Mouse (Mus musculus): ENCODE measurements around the gene Hoxc9. TPM values are rescaled to one million over a fixed set of nuclear protein-coding genes. Genes with fewer than 3 reads are reported as not detected.

Hoxc9 gene
- polyA plus RNA-seq, 1 experiment from 2014 or later: not detected

DNA sequence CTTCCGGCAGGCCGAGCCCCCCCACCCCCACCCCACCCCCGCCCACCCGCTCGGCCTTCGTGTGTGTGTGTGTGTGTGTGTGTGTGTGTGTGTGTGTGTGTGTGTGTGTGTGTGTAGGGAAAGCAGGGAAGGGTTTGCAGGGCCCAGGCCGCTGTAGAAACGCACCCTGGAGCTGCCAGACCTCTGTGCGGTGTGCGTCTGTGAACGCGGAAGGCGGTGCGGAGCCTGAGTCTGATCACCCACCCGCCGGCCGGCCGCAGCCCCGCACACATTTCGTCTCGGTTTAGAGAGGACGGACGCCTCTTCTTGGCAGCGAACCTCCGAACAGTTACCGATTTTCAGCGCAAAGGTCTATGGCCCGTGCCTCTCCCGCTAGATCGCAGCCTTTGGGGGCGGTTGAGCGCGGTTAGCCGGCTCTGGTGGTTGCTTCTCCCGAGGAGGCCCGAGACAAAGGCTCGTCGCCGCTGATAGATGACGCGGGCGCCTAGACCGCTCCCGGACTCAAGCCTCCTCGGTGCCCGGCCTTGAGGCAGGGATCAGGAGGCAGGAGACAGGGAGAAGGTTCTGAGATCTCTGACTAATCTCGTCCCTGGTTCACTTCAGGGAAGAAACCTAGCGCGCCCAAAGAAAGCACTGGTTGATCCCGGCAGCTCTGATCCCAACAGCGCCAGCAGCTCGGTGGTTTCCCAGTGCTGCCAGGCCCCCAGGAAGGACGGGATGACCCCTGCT, 33.3 kb upstream of the Hoxc9 start:
- Histone ChIP-seq H3K36me3 (ENCODE audit: control insufficient read depth, insufficient read depth, low read length) (no peaks in the 10 kb centered on the region), H3K4me1 (replicated peaks; ENCODE audit: control insufficient read depth, insufficient read depth, low read length) (no peaks in the 10 kb centered on the region), H3K4me2 (ENCODE audit: low read depth, low read length) (no peak overlapping the region), H3K9me3 (ENCODE audit: control insufficient read depth, low read length) (no peaks in the 10 kb centered on the region), H3K27ac (ENCODE audit: low read length) (no peak overlapping the region), H3K4me3 (ENCODE audit: low read length) (peak overlapping the region; percentile 9; the same call in 1 of the 2 replicates), H3K27me3 (ENCODE audit: control insufficient read depth, insufficient read depth, low read depth, low read length) (peaks cover 96% of the 10 kb centered on the region), H3K9ac (ENCODE audit: low read length) (no peak overlapping the region)
- WGBS: 2% methylated on average over 47 of the region's 53 CpGs
- no peak for ATAC-seq (ENCODE audit: low read depth)

- no peak overlapping the region for H3K4me2 ChIP-seq (ENCODE audit: low read depth, low read length)
- no peak overlapping the region; the same call in 1 of the 2 replicates for H3K4me3 ChIP-seq (ENCODE audit: low read length)
- 6% methylated on average over 5 of the region's 5 CpGs for WGBS
Observed at GRCm38 (mm10) chr15:102943468-102943813, 32.8 kb upstream of the Hoxc9 start.

DNA sequence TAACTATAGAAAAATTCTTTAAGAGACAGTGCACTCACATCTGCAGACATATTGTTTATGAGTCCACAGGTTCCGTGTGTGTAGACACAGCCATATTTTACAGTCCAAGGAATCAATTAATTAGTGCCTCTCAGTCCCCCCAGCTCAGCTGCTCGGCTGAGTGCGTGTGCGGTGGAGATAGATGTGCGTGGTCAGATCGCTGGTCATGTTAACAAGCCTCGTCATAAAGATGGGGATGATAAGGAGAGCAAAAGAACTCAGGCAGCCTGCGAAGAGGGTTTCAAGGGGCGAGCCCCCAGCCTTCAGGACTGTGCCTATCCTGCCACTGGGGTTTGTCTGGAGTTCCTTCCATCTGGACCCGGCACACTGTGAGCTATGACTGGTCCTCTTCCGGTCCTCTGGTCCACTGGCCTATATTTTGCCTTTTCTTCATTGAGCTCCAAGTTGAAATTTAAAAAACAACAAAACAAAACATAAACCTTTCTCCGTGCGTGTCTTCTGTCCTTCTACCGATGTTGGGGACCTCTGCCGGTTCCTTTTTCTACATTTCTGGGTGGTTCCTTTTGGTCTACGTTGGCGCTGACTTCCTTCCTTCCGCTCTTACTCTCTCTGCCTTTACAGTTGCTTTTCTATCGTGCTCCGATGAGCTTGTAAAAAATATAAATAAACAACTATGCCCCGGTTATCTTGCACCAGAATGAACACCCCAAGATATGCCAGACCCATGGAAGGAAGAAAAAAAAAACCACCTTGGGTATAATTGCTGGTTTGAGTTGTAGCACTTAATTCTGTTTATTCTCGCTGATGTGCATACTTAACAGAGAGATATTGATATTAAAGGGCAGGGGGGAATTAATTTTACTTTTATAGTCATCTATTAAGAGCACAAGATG, 30.8 kb upstream of the Hoxc9 start:
- H3K27me3 ChIP-seq (ENCODE audit: control insufficient read depth, insufficient read depth, low read depth, low read length): peaks cover 93% of the 10 kb centered on the region
- no peaks in the 10 kb centered on the region for H3K4me1 ChIP-seq (replicated peaks; ENCODE audit: control insufficient read depth, insufficient read depth, low read length)
- no peaks in the 10 kb centered on the region for H3K9me3 ChIP-seq (ENCODE audit: control insufficient read depth, low read length)
- H3K9ac ChIP-seq (ENCODE audit: low read length): no peak overlapping the region
- no peaks in the 10 kb centered on the region for H3K36me3 ChIP-seq (ENCODE audit: control insufficient read depth, insufficient read depth, low read length)
- no peak overlapping the region for H3K4me3 ChIP-seq (ENCODE audit: low read length)
- H3K27ac ChIP-seq (ENCODE audit: low read length): no peak overlapping the region
- H3K4me2 ChIP-seq (ENCODE audit: low read depth, low read length): no peak overlapping the region
- ATAC-seq (ENCODE audit: low read depth): no peak
- WGBS: 10% methylated on average over 22 of the region's 22 CpGs

More at GRCm38 (mm10) chr15:102943468-102943813, 32.8 kb upstream of the Hoxc9 start:
- Histone ChIP-seq H3K36me3 (ENCODE audit: control insufficient read depth, insufficient read depth, low read length) (no peaks in the 10 kb centered on the region), H3K27ac (ENCODE audit: low read length) (no peak overlapping the region), H3K27me3 (ENCODE audit: control insufficient read depth, insufficient read depth, low read depth, low read length) (peaks cover 96% of the 10 kb centered on the region), H3K4me1 (replicated peaks; ENCODE audit: control insufficient read depth, insufficient read depth, low read length) (no peaks in the 10 kb centered on the region), H3K9me3 (ENCODE audit: control insufficient read depth, low read length) (no peaks in the 10 kb centered on the region), H3K9ac (ENCODE audit: low read length) (no peak overlapping the region)
- no peak for ATAC-seq (ENCODE audit: low read depth)

DNA sequence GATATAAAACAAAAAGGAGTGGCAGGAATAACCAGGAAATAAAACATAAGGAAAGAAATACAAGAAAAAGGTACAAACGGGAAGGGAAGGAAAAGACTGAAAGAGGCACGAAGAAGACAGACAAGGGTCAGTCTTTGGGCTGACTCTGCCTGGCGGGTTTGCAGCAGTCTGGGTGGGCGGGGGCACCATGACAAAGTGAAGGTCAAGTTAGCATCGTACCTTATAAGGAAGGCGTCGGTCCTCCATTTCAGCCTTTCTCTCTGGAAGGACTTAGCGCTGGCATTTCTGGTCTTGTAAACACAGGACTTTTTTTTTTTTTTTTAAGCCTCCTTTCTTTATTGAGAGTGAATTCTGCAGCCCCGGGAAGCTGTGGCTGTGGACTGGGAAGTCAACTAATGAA, 29.0 kb upstream of the Hoxc9 start:
- no peak overlapping the region for H3K4me2 ChIP-seq (ENCODE audit: low read depth, low read length)
- H3K36me3 ChIP-seq (ENCODE audit: control insufficient read depth, insufficient read depth, low read length): no peaks in the 10 kb centered on the region
- H3K27ac ChIP-seq (ENCODE audit: low read length): no peak overlapping the region
- ATAC-seq (ENCODE audit: low read depth): no peak
- no peak overlapping the region for H3K4me3 ChIP-seq (ENCODE audit: low read length)
- H3K4me1 ChIP-seq (replicated peaks; ENCODE audit: control insufficient read depth, insufficient read depth, low read length): no peaks in the 10 kb centered on the region
- peaks cover 93% of the 10 kb centered on the region for H3K27me3 ChIP-seq (ENCODE audit: control insufficient read depth, insufficient read depth, low read depth, low read length)
- no peak overlapping the region for H3K9ac ChIP-seq (ENCODE audit: low read length)
- H3K9me3 ChIP-seq (ENCODE audit: control insufficient read depth, low read length): no peaks in the 10 kb centered on the region
- 2% methylated on average over 9 of the region's 9 CpGs for WGBS

DNA sequence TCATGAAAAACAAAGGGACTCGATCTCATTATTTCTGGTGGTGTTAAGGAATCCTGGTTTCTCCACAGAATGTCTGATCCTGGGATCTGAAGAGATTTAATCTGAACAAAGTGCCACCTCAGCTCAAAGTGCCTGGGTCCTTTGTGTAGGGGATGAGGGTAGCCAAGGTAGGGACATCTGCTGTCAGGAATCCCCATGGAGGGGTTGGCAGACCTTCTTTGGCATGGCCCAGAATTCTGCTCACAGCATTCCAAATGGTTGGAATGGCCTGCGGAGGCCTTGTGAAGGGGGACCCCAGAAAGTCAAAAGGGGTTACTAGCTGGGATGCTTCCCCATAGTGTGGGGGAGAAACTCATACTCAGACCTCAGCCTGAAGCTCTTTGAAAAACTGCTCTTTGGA, 27.4 kb upstream of the Hoxc9 start:
- 11% methylated on average over 2 of the region's 2 CpGs for WGBS
- H3K36me3 ChIP-seq (ENCODE audit: control insufficient read depth, insufficient read depth, low read length): no peaks in the 10 kb centered on the region
- H3K4me3 ChIP-seq (ENCODE audit: low read length): no peak overlapping the region
- ATAC-seq (ENCODE audit: low read depth): no peak
- H3K4me1 ChIP-seq (replicated peaks; ENCODE audit: control insufficient read depth, insufficient read depth, low read length): no peaks in the 10 kb centered on the region
- H3K27ac ChIP-seq (ENCODE audit: low read length): no peak overlapping the region
- no peak overlapping the region for H3K9ac ChIP-seq (ENCODE audit: low read length)
- H3K9me3 ChIP-seq (ENCODE audit: control insufficient read depth, low read length): no peaks in the 10 kb centered on the region
- no peak overlapping the region for H3K4me2 ChIP-seq (ENCODE audit: low read depth, low read length)
- peaks cover 93% of the 10 kb centered on the region for H3K27me3 ChIP-seq (ENCODE audit: control insufficient read depth, insufficient read depth, low read depth, low read length)

DNA sequence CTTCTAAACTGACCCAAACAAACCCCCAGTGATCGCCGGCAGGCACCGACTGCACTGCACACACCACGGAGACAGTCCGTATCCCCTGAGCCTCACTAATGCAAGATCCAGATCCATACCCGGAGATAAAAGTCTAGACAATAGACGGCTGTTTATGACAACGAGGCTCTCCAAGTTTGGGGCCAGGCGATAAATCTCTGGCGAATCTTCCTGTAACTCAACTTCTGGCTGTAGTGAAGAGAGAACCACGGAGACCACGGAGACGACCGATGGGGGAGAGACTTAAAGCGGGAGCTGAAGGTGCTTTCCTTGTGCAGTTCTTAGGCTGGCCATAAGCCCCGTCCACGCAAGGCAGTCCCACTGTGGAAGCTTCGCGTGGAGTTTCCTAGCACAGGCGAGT, 26.5 kb upstream of the Hoxc9 start:
- no peak for ATAC-seq (ENCODE audit: low read depth)
- Histone ChIP-seq H3K4me2 (ENCODE audit: low read depth, low read length) (no peak overlapping the region), H3K9me3 (ENCODE audit: control insufficient read depth, low read length) (no peaks in the 10 kb centered on the region), H3K27ac (ENCODE audit: low read length) (no peak overlapping the region), H3K4me3 (ENCODE audit: low read length) (no peak overlapping the region), H3K36me3 (ENCODE audit: control insufficient read depth, insufficient read depth, low read length) (no peaks in the 10 kb centered on the region), H3K27me3 (ENCODE audit: control insufficient read depth, insufficient read depth, low read depth, low read length) (peaks cover 94% of the 10 kb centered on the region), H3K4me1 (replicated peaks; ENCODE audit: control insufficient read depth, insufficient read depth, low read length) (no peaks in the 10 kb centered on the region), H3K9ac (ENCODE audit: low read length) (no peak overlapping the region)
- 1% methylated on average over 20 of the region's 20 CpGs for WGBS

GRCm38 (mm10) chr15:102950877-102951276, 25.4 kb upstream of the Hoxc9 start:
- WGBS: 11% methylated on average over 2 of the region's 2 CpGs

GRCm38 (mm10) chr15:102953561-102953960, 22.7 kb upstream of the Hoxc9 start:
- no peak overlapping the region for H3K4me2 ChIP-seq (ENCODE audit: low read depth, low read length)
- ATAC-seq (ENCODE audit: low read depth): no peak
- no peak overlapping the region for H3K9ac ChIP-seq (ENCODE audit: low read length)
- no peak overlapping the region for H3K4me3 ChIP-seq (ENCODE audit: low read length)
- peaks cover 95% of the 10 kb centered on the region for H3K27me3 ChIP-seq (ENCODE audit: control insufficient read depth, insufficient read depth, low read depth, low read length)
- H3K36me3 ChIP-seq (ENCODE audit: control insufficient read depth, insufficient read depth, low read length): no peaks in the 10 kb centered on the region
- H3K4me1 ChIP-seq (replicated peaks; ENCODE audit: control insufficient read depth, insufficient read depth, low read length): no peaks in the 10 kb centered on the region
- 3% methylated on average over 6 of the region's 6 CpGs for WGBS
- no peaks in the 10 kb centered on the region for H3K9me3 ChIP-seq (ENCODE audit: control insufficient read depth, low read length)
- H3K27ac ChIP-seq (ENCODE audit: low read length): no peak overlapping the region

More at GRCm38 (mm10) chr15:102950877-102951276, 25.4 kb upstream of the Hoxc9 start:
- H3K27me3 ChIP-seq (ENCODE audit: control insufficient read depth, insufficient read depth, low read depth, low read length): peaks cover 95% of the 10 kb centered on the region
- H3K27ac ChIP-seq (ENCODE audit: low read length): no peak overlapping the region
- ATAC-seq (ENCODE audit: low read depth): no peak
- no peaks in the 10 kb centered on the region for H3K9me3 ChIP-seq (ENCODE audit: control insufficient read depth, low read length)
- H3K36me3 ChIP-seq (ENCODE audit: control insufficient read depth, insufficient read depth, low read length): no peaks in the 10 kb centered on the region
- H3K4me2 ChIP-seq (ENCODE audit: low read depth, low read length): no peak overlapping the region
- no peaks in the 10 kb centered on the region for H3K4me1 ChIP-seq (replicated peaks; ENCODE audit: control insufficient read depth, insufficient read depth, low read length)
- H3K9ac ChIP-seq (ENCODE audit: low read length): no peak overlapping the region
- no peak overlapping the region for H3K4me3 ChIP-seq (ENCODE audit: low read length)

DNA sequence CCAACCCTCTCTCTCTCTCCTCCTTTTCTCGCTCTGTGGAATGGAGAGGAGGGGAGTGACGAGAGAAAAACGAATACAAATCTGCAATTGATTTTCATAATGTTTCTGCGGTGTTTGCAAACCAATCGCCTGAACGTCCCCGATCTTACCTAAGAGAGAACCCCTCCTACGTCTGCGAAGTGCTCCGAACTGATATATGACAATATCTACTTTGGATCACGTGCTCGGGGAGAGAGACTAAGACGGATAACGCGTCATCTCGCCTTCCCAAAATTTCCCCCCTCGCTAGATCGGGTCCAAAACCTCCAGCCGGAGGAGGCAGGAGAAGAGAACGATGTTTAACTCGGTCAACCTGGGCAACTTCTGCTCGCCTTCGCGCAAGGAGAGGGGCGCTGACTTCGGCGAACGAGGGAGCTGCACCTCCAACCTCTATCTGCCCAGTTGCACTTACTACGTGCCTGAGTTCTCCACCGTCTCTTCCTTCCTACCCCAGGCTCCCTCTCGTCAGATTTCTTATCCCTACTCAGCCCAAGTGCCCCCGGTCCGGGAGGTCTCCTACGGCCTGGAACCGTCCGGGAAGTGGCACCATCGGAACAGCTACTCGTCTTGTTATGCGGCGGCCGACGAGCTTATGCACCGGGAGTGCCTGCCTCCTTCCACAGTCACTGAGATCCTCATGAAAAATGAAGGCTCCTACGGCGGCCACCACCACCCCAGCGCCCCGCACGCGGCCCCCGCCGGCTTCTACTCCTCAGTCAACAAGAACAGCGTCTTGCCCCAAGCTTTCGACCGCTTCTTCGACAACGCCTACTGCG, 21.8 kb upstream of the Hoxc9 start, which contains the start of gene Hoxc11:
Gene Hoxc11, plus strand, starts transcription at position 236 of the 815 bp plus-strand sequence.
- WGBS: 1% methylated on average over 57 of the region's 57 CpGs
- Histone ChIP-seq H3K4me2 (ENCODE audit: low read depth, low read length) (no peak within 1 kb of the TSS), H3K27ac (ENCODE audit: low read length) (no peak within 1 kb of the TSS), H3K36me3 (ENCODE audit: control insufficient read depth, insufficient read depth, low read length) (no peaks in the 10 kb centered on the region), H3K4me3 (ENCODE audit: low read length) (no peak within 1 kb of the TSS), H3K9me3 (ENCODE audit: control insufficient read depth, low read length) (no peaks in the 10 kb centered on the region), H3K9ac (ENCODE audit: low read length) (no peak within 1 kb of the TSS), H3K4me1 (replicated peaks; ENCODE audit: control insufficient read depth, insufficient read depth, low read length) (no peaks in the 10 kb centered on the region), H3K27me3 (ENCODE audit: control insufficient read depth, insufficient read depth, low read depth, low read length) (peaks cover 93% of the 10 kb centered on the region)
- ATAC-seq (ENCODE audit: low read depth): 0 out of 2 replicates have a peak, but pooled peaks have one; percentile 10
